Mouse (Mus musculus): ENCODE data around the gene Med1.

DNA sequence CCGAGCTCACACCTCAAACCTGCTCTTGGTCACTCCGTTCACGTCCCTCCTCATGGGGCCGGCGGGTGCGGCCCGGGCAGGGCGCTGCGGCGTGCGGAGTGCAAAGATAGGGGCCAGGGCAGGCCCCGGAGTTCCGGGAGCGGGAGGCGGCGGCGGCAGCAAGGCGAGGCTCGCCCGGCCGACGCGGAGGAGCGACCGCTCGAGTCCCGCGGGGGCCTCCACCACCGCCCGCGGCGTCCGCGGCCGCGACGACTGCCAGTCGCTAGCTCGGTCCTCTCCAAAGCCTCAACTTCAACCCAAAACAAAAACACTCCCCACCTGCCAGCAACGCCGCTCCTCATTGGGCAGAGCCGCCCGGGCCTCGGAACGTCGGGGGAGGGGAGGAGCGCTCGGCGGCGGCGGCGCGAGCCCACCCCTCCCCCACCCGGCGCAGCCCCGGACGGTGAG, 43.8 kb downstream of the Med1 start:
- TF ChIP-seq CTCF (IDR thresholded peaks at IDR 0.05; ENCODE audit: insufficient read depth, low read depth, low read length) = no peak
- TF ChIP-seq POLR2A (IDR thresholded peaks at IDR 0.05; ENCODE audit: insufficient read depth, low read depth, low read length) = peak; percentile 72
